Mouse (Mus musculus) brain, embryonic 14.5 days (tissue): Measurements from ENCODE around the gene Mettl21a.

Experiments used
- CTCF ChIP-seq: fragments of 200-500 bp; IDR thresholded peaks from 2 replicates; pipeline ENCODE4 v1.5.1; 2012; ENCODE audit warnings: inconsistent platforms, mild to moderate bottlenecking, moderate library complexity, borderline replicate concordance; ENCODE audit not compliant: insufficient read depth, insufficient read length; ENCODE audit errors: extremely low read depth
- POLR2A ChIP-seq: fragments of 200-500 bp; IDR thresholded peaks from 2 replicates; pipeline ENCODE4 v1.6.1; 2012; ENCODE audit warnings: mild to moderate bottlenecking, inconsistent platforms, borderline replicate concordance; ENCODE audit not compliant: poor library complexity, insufficient read depth, insufficient read length, severe bottlenecking; ENCODE audit errors: extremely low read depth

DNA sequence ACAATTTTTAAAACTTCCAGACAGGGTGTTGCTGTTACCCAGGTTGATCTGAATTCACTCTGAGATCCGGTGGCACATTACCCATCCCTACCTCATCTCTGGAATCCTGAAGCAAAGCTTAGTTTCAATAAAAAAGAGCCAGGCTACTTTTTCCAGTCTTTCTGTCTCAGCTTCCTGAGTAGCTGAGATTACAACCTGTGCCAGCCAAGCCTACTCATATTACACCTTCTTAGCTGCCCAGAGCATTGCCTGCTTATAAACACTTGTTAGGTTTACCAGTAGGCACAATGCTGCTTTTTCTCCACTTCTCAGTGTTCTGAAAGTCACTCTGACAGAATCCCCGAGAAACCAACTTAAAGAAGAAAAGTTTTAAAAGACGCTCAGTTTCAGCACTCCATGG is 38.2 kb downstream of the Mettl21a start:
- TF ChIP-seq CTCF (no peak), POLR2A (no peak)
